Mouse (Mus musculus) layer of hippocampus, postnatal 36 days (tissue): ENCODE data around the gene Ust. TPM values are rescaled to one million over a fixed set of nuclear protein-coding genes. Genes with fewer than 3 reads are reported as not detected.
"Not testable (repeated sequence)": the region's sequence is repeated elsewhere in the genome, so short reads cannot be mapped to it uniquely, and the experiment has no call there.

Source experiments
- DNase-seq, 2 experiments: peaks; one replicate each; pipeline ENCODE4 v3.0.0; 2022
- total RNA-seq, 2 experiments: library from RNA; stranded (reverse); gene quantifications; 2 replicates each; pipeline ENCODE4 v1.2.3; 2021

Gene Ust
- total RNA-seq, result 10 to 100 TPM; 65.9 to 68.1 TPM

GRCm38 (mm10) chr10:8518141-8519013 lies at the start of gene Ust:
Gene Ust, minus strand, starts transcription at chr10:8518825.
- DNase-seq, result peak; percentile 71 to 73

GRCm38 (mm10) chr10:8561366-8561765 lies 42.7 kb upstream of the Ust start:
- no peak for DNase-seq

GRCm38 (mm10) chr10:8559566-8559965 lies 40.9 kb upstream of the Ust start:
- not testable (repeated sequence) for DNase-seq

GRCm38 (mm10) chr10:8552239-8552638 lies 33.6 kb upstream of the Ust start:
- not testable (repeated sequence) for DNase-seq

GRCm38 (mm10) chr10:8551601-8552000 lies 33.0 kb upstream of the Ust start:
- DNase-seq, result not testable (repeated sequence)

GRCm38 (mm10) chr10:8541514-8541913 lies 22.9 kb upstream of the Ust start:
- DNase-seq, result no peak

GRCm38 (mm10) chr10:8535445-8535844 lies 16.8 kb upstream of the Ust start:
- DNase-seq, result no peak

GRCm38 (mm10) chr10:8531651-8532050 lies 13.0 kb upstream of the Ust start:
- DNase-seq, result no peak

- no peak for DNase-seq
Measured at GRCm38 (mm10) chr10:8530505-8531051, 12.0 kb upstream of the Ust start.

- no peak for DNase-seq
Measured at GRCm38 (mm10) chr10:8529173-8529572, 10.5 kb upstream of the Ust start.

GRCm38 (mm10) chr10:8525354-8525753 lies 6.7 kb upstream of the Ust start:
- DNase-seq, result no peak

- no peak for DNase-seq
Measured at GRCm38 (mm10) chr10:8521536-8521935, 2.9 kb upstream of the Ust start.

GRCm38 (mm10) chr10:8520766-8521395 lies 2.3 kb upstream of the Ust start:
- no peak for DNase-seq

- no peak for DNase-seq
Measured at GRCm38 (mm10) chr10:8519014-8519491, 428 bp upstream of the Ust start.

- peak; percentile 9 to 23 for DNase-seq
Measured at GRCm38 (mm10) chr10:8517591-8518140, 959 bp downstream of the Ust start.

GRCm38 (mm10) chr10:8516916-8517524 lies 1.6 kb downstream of the Ust start:
- DNase-seq, result no peak

- no peak for DNase-seq
Measured at GRCm38 (mm10) chr10:8513690-8514089, 4.9 kb downstream of the Ust start.

GRCm38 (mm10) chr10:8512222-8512621 lies 6.4 kb downstream of the Ust start:
- DNase-seq, result no peak

- peak in 1 of 2 experiments; percentile 12 for DNase-seq
Measured at GRCm38 (mm10) chr10:8511760-8512159, 6.9 kb downstream of the Ust start.

GRCm38 (mm10) chr10:8506247-8506573 lies 12.4 kb downstream of the Ust start:
- DNase-seq, result no peak

GRCm38 (mm10) chr10:8505346-8506246 lies 13.0 kb downstream of the Ust start:
- no peak for DNase-seq

GRCm38 (mm10) chr10:8504832-8505231 lies 13.8 kb downstream of the Ust start:
- DNase-seq, result no peak
